Mouse (Mus musculus) embryo, embryonic 10.5 days (tissue): ENCODE results near the gene Ctsh.
"Not testable (repeated sequence)": the region's sequence is repeated elsewhere in the genome, so short reads cannot be mapped to it uniquely, and the experiment has no call there.

Experiments
- DNase-seq: peaks from one replicate; pipeline ENCODE4 v3.0.0-alpha.2; 2015; ENCODE audit warnings: low spot score

Gene Ctsh

DNA sequence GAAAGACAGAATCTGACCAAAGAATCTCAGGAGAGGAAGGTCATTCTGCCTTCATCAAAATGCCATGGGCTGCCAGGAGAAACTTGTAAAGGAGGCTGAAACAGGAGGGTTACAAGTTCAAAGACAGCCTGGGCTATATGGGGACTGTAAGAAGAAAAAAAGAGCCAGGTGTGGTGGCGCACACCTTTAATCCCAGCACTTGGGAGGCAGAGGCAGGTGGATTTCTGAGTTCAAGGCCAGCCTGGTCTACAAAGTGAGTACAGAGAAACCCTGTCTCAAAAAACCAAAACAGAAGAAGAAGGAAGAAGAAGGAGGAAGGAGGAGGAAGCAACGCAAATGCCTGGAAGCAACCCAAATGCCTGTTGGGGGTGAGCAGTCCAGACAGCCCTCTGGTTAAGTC lies at the start of gene Ctsh:
Gene Ctsh, plus strand, starts transcription at position 301 of the 400 bp plus-strand sequence.
- DNase-seq: no peak

GRCm38 (mm10) chr9:90006432-90006831 lies 47.5 kb upstream of the Ctsh start:
- DNase-seq: no peak

- DNase-seq: no peak
Observed at GRCm38 (mm10) chr9:90007094-90007493, 46.9 kb upstream of the Ctsh start.

GRCm38 (mm10) chr9:90008138-90008537 lies 45.8 kb upstream of the Ctsh start:
- DNase-seq: no peak

- no peak for DNase-seq
Observed at GRCm38 (mm10) chr9:90011849-90012248, 42.1 kb upstream of the Ctsh start.

GRCm38 (mm10) chr9:90014649-90015048 lies 39.3 kb upstream of the Ctsh start:
- DNase-seq: no peak

DNA sequence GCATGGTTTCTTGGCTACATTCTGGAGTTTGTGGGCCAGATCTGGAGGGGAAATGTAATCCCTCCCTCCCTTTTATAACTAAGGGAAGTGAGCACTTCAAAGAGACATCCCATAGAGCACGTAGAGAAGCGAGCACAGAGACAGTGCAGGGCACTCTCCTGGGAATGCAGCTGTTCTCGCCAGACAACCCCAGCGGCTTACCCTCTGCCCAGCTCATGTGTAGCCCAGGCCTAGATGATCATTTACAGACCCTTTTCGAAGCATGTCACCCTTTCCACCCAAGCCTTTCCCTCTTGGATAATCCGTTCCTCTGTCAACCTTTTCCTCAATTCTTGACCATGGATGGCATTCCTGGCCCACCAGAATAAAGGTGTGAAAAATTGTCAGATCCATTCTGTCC lies 37.7 kb upstream of the Ctsh start:
- DNase-seq: no peak

- DNase-seq: no peak
Observed at GRCm38 (mm10) chr9:90020866-90021265, 33.1 kb upstream of the Ctsh start.

DNA sequence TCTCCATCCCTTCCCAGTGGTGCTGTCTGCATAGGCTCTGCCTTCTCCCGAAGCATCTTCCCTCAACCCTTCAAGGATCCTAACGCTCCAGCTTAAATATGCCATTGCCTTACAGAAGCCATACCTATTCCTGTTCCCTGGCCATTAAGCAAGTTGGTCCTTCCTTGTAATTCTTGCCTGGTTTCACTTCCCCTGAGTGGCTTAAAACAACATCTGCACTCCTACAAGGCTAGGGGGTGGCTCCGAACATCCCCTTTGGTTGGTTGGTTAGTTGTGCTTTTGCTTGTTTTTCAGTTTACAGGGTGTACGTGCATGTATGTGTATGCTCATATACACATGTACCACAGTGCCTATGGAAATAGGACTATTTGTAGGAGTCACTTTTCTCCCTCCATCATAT lies 32.5 kb upstream of the Ctsh start:
- DNase-seq: no peak

DNA sequence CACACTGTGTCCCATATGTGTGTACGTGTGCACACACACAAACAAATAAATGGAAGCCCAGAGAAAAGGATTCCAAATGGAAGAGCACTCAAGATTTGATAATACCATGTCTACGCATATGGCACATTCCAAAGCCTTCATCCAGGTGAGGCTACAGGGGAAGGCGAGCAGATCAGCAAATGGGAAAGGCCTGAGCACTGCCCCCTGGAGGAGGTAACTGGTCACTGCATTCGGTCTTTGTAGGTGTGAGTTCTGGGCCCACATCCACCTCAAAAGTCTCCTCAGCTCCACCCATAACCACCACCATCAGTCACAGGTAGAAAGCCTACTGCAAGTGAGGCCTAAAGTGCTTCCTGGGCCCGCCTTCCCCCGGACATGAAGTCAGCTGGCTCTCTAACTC lies 26.2 kb upstream of the Ctsh start:
- DNase-seq: no peak

DNA sequence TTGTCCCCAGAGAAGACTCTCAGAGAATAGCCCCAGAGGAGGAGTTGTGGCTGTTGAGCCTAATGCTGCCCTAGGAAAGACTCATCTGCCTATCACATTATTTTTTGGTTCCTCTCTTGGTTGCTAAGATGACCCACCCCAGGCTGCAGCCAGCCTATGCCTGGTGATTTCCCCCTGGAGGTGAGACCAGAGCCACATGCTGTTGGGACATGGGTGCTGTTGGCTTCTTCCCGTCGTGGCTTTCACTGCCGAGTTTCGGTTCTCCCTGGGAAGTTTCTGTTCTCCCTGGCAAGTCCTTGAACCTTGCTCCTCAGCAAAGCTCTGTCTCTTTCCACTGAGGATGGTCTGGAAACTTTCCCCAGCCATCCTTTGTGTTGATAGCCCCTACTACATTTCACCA lies 20.0 kb upstream of the Ctsh start:
- no peak for DNase-seq

DNA sequence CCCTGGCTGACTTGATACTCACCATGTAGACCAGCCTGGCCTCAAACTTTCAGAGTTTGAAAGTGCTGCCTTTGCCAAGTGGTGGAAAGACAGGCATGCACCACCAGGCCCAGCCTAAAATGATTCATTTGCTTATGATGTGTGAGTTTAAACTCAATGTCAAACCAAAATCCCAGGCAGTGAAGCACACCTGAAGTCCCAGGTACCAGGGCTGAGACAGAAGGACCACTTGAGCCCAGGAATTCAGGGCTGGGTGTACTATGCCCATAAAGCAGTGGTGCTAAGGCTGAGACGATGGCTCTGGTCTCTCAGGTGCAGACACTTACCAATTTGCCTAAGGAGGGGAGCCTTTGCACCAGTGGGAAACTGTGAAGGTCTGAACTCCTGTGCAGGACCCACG lies 18.8 kb upstream of the Ctsh start:
- DNase-seq: no peak

DNA sequence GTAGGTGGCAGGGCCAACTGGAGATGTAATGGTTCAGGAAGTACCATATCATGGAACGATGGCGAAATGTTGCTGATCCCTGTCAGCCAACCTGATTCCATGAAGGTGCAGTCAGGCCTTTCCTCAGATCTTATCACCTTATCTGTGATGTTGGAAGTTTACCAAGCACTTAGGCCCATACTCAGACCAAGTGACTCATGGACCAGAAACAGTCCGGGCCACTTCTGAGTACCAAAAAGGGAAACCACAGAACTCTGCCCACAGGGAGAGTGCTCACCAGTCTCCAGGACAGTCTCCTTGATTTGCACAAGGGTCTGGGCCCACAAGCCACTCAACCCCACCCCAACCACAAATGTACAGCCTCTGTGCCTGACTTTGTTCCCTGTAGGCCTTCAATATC lies 18.2 kb upstream of the Ctsh start:
- DNase-seq: no peak

- no peak for DNase-seq
Observed at GRCm38 (mm10) chr9:90036313-90036712, 17.6 kb upstream of the Ctsh start.

GRCm38 (mm10) chr9:90038535-90038934 lies 15.4 kb upstream of the Ctsh start:
- no peak for DNase-seq

DNA sequence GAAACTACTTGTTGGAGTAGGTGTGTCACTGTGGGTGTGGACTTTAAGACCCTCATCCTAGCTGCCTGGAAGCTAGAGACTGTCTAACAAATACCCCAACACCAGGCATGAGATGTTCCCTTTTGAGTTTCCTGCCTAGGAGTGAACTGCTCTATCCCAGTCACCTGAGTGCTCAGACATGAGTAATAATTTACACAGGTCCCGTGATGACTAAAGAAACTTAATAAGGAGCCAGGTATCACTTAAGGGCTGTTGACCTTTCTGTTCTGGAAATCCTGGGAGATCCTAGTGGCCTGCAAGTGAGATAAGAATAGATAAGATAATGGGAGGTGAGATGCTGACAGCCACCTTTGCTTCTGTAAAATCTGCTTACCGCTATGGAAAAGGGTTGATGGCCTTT lies 13.0 kb upstream of the Ctsh start:
- DNase-seq: no peak

DNA sequence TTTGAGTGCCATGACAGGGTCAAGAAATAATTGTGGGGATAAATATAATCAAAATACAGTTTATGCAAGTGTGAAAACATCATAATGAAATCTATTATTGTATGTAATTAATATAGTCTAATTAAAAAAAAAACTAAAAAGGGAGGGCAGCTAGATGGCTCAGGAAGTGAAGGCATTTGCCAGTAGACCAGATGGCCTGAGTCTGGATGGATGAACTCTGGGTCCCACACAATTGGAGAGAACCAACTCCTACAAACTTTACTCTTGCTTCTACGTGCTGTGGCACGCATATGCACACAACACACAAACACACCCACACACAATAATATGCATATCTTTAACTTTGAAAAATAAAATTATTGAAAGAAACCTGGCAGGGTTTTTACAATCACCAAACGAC lies 12.4 kb upstream of the Ctsh start:
- no peak for DNase-seq

DNA sequence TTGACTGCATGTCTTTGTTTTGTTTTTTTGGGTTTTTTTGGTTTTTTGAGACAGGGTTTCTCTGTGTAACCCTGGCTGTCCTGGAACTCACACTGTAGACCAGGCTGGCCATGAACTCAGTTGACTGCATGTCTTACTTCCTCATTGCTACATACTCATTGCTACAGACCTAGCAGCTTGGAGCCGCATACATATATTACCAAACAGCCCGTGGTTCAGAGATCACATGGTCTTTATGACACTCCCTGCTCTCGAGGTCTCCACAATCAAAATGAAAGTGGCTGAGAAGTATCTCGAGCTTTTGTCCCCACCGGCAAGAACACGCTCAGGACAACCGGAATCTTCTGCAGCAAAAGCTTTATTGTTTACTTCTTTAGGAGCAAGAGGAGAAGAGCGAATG lies 11.0 kb upstream of the Ctsh start:
- not testable (repeated sequence) for DNase-seq

GRCm38 (mm10) chr9:90045191-90045590 lies 8.8 kb upstream of the Ctsh start:
- no peak for DNase-seq

DNA sequence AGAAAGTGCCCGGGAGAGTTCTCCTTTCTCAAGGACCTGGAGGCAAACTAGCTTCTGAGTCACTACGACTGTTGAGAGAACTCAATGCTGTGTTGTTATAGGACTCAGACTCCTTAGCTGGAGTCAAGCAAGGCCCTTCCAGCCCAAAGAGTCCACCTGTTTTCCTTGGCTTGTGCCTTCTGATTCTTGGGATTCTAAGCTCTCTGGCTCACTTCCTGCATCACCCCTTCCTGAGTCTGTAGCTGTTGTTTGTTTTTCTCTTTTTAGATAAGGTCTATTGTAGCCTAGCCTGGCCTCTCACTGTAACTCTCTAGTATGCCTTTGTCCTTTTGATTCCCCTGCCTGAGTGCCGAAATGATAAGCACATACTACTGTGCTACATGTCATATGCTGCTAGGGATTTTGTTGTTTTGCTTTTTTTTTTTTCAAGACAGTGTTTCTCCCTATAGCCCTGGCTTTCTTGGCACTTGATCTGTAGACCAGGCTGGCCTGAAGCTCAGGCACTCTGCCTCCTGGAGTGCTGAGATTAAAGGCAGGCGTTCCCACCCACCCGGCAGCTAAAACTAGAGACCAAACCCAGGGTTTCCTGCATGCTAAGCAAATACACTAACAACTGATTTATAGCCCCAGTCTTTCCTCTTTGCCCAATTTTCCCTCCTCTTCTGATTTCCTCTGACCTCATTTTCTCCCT lies 5.9 kb upstream of the Ctsh start:
- DNase-seq: no peak

- peak; percentile 81 for DNase-seq
Observed at GRCm38 (mm10) chr9:90054371-90055145, 606 bp downstream of the Ctsh start.

DNA sequence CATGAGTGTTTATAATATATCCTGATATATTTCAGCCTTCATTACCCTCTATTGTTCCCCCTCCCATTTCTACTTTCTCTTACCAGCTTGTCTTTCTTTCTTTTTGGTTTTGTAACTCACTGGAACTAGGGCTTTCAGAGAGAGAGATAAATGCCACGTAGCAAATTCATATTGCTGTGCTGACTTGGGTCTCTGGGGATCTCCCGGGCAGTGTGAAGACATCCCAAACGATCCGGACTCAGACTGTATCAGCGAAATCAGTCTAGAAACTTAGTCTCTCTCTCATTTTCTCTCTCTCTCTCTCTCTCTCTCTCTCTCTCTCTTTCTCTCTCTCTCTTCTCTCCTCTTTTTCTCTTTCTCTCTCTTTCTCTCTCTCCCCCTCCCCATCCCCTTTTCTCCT lies 1.5 kb downstream of the Ctsh start:
- peak; percentile 18 for DNase-seq

DNA sequence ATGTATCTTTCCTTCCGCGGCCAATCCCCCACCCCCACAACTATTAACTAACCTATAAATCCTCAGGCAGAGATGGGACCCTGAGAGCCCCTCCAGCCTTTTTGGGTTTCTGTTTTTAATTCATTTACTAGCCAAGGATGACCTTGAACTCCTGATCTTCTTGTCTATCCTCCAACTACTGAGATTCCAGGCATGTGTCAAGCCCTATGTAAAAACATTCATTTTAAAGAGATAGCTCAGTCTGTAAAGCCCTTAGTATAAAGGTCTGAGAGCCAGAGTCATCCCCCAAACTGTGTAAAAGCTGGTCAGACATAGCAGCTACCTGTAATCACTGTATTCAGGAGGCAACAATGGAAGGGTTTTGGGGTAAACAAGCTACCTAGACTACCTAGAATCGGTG lies 2.0 kb downstream of the Ctsh start:
- DNase-seq: no peak

DNA sequence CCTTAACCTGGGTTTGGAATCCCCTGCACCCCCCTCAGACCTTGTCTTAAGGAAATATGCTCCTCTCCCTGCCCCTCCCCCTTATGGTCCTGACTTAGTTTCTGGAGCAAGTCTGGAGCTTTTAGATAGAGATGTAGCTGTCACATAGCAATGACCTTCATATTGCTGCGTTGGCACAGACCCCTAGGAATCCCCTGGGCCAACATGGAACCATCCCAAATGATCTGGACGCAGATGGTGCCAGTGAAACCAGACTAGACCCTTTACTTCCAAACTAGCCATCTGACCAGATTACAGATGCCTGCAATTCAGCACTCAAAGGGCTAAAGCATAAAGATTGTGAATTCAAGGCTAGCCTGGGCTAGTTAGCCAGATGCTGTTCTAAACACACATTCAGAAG lies 2.8 kb downstream of the Ctsh start:
- no peak for DNase-seq
